Mouse (Mus musculus) liver (tissue): ENCODE measurements at regions not wholly inside any gene's neighbourhood (a gene's known extent, or its start where the extent isn't known, plus 50 kb on each side); places are given as distances from the start of the nearest gene placed in this dataset.

ENCODE experiments used
- DNase-seq: peaks from one replicate; pipeline ENCODE4 v3.0.0-alpha.2; 2020; ENCODE audit warnings: mixed read lengths

- DNase-seq, result no peak
Measured at GRCm38 (mm10) chr2:178597084-178597470, 166.7 kb downstream of the Cdh26 start.

- DNase-seq, result no peak
Measured at GRCm38 (mm10) chr2:178598371-178598770, 168.0 kb downstream of the Cdh26 start.

- no peak for DNase-seq
Measured at GRCm38 (mm10) chr2:178598836-178599235, 168.5 kb downstream of the Cdh26 start.

- DNase-seq, result no peak
Measured at GRCm38 (mm10) chr2:178603443-178603842, 173.1 kb downstream of the Cdh26 start.

GRCm38 (mm10) chr2:178606733-178607132 is 176.4 kb downstream of the Cdh26 start:
- peak; percentile 11 for DNase-seq

- peak; percentile 16 for DNase-seq
Measured at GRCm38 (mm10) chr2:178610211-178610975, 180.1 kb downstream of the Cdh26 start.

GRCm38 (mm10) chr2:178614761-178615160 is 184.4 kb downstream of the Cdh26 start:
- DNase-seq, result no peak

- no peak for DNase-seq
Measured at GRCm38 (mm10) chr2:178622801-178623200, 192.5 kb downstream of the Cdh26 start.

- no peak for DNase-seq
Measured at GRCm38 (mm10) chr2:178624475-178624874, 194.1 kb downstream of the Cdh26 start.

- no peak for DNase-seq
Measured at GRCm38 (mm10) chr2:178624907-178625306, 194.6 kb downstream of the Cdh26 start.

- DNase-seq, result peak; percentile 26
Measured at GRCm38 (mm10) chr2:178629756-178630155, 199.4 kb downstream of the Cdh26 start.

- DNase-seq, result no peak
Measured at GRCm38 (mm10) chr2:178630511-178630910, 200.2 kb downstream of the Cdh26 start.

- no peak for DNase-seq
Measured at GRCm38 (mm10) chr2:178631336-178631735, 201.0 kb downstream of the Cdh26 start.

- no peak for DNase-seq
Measured at GRCm38 (mm10) chr2:178631966-178632365, 201.6 kb downstream of the Cdh26 start.

- no peak for DNase-seq
Measured at GRCm38 (mm10) chr2:178632831-178633585, 202.7 kb downstream of the Cdh26 start.

GRCm38 (mm10) chr2:178634116-178634515 is 203.8 kb downstream of the Cdh26 start:
- no peak for DNase-seq

GRCm38 (mm10) chr2:178635685-178636084 is 205.4 kb downstream of the Cdh26 start:
- no peak for DNase-seq

GRCm38 (mm10) chr2:178636901-178637300 is 206.6 kb downstream of the Cdh26 start:
- DNase-seq, result no peak

GRCm38 (mm10) chr2:178642137-178643052 is 212.1 kb downstream of the Cdh26 start:
- DNase-seq, result no peak

GRCm38 (mm10) chr2:178643053-178643402 is 212.7 kb downstream of the Cdh26 start:
- DNase-seq, result no peak

GRCm38 (mm10) chr2:178643841-178644240 is 213.5 kb downstream of the Cdh26 start:
- no peak for DNase-seq

GRCm38 (mm10) chr2:178660071-178660470 is 229.7 kb downstream of the Cdh26 start:
- DNase-seq, result no peak

GRCm38 (mm10) chr2:178662396-178662795 is 232.1 kb downstream of the Cdh26 start:
- DNase-seq, result no peak
